Mouse (Mus musculus): ENCODE data around the gene Supt6.

The Supt6 gene

GRCm38 (mm10) chr11:78167257-78167959 is 78.4 kb downstream of the Supt6 start:
- DNase-seq (ENCODE audit: low read depth, low spot score): no peak

DNA sequence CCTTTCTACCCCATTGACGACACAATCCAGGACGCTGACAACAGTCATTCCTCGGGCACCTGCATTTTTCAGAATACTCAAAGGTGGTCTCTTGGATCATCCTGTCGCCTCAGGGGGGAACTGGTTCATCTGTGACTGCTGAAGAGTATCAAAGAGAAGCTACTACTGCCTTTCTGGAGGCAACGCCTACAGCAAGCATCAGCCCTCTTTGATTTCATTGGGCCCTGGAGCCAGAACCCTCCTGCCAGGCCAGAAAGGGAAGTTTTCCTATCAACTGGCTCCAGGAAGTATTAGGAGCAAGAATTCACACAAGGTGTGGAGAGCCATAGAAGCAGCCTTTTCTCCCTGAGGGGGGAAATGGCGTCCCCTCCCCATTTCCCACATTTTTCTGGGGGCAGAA is 79.1 kb downstream of the Supt6 start:
- DNase-seq (ENCODE audit: low read depth, low spot score): no peak

DNA sequence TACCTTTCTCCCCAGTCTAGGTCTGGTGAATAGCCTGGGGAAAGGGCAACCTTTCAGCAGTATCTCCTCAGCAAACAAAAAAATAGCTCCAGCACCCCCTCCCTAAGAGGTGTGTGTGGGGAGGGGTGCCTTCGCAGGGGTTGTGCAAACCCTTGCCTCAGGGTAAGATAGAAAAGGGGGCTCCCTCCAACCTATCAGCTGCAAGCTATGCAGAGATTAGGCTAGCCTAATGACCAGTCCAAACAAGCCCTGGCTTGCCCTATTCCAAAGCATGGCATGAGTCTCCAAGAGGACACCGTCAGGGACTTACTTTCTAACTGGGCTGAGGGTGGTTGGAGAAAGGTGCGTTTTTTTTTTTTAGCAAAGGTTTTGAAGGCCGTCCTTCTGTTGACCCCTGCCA is 79.6 kb downstream of the Supt6 start:
- DNase-seq (ENCODE audit: low read depth, low spot score): no peak

- no peak for DNase-seq (ENCODE audit: low read depth, low spot score)
Observed at GRCm38 (mm10) chr11:78165761-78166109, 80.1 kb downstream of the Supt6 start.

- peak; percentile 82 for DNase-seq (ENCODE audit: low read depth, low spot score)
Observed at GRCm38 (mm10) chr11:78164924-78165760, 80.6 kb downstream of the Supt6 start, which contains the start of gene Traf4. Gene Traf4 (minus strand): TSS chr11:78165589.

- DNase-seq (ENCODE audit: low read depth, low spot score): no peak
Observed at GRCm38 (mm10) chr11:78164604-78164923, 81.2 kb downstream of the Supt6 start.

- peak; percentile 58 for DNase-seq (ENCODE audit: low read depth, low spot score)
Observed at GRCm38 (mm10) chr11:78163681-78164603, 81.8 kb downstream of the Supt6 start.

DNA sequence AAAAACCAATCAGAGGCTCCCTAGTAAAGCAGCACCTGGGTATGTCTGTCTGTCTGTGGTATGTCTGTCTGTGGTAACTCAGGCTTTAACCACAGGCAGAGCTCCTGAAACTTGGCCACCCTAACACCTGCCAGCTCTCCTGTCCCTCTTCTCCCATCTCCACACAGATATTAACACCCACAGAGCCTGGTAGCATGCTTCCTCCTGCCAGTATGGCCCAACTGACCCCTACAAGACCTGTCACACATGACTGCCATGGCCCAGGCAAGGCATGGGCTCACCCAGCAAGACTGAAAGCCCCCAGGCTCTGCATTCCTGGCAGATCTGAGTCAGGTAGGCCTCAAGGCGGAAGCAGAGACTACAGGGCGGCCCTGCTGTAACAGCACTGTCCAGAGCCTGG is 82.7 kb downstream of the Supt6 start:
- no peak for DNase-seq (ENCODE audit: low read depth, low spot score)

DNA sequence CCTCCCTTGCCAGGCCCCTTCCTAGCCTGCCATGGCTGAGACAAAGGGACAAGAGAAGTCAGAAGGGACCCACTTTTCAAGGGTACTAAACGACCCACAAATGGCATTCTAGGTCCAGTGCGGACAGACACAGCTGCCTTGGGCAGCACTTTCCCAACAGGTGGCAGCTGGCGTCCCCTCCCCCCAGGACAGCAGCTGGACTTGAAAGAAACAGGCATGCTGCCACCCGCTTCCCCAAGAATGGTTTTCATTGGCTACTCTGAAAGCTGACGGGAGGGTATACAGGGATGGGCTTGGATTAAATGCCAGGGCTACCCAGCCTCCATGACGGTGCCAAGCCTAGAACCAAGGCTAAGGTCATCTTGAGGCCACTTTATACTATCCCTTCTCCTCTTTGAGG is 83.3 kb downstream of the Supt6 start:
- DNase-seq (ENCODE audit: low read depth, low spot score): peak; percentile 65

- DNase-seq (ENCODE audit: low read depth, low spot score): peak; percentile 43
Observed at GRCm38 (mm10) chr11:78161968-78162367, 83.8 kb downstream of the Supt6 start.

- DNase-seq (ENCODE audit: low read depth, low spot score): no peak
Observed at GRCm38 (mm10) chr11:78161169-78161568, 84.6 kb downstream of the Supt6 start.

DNA sequence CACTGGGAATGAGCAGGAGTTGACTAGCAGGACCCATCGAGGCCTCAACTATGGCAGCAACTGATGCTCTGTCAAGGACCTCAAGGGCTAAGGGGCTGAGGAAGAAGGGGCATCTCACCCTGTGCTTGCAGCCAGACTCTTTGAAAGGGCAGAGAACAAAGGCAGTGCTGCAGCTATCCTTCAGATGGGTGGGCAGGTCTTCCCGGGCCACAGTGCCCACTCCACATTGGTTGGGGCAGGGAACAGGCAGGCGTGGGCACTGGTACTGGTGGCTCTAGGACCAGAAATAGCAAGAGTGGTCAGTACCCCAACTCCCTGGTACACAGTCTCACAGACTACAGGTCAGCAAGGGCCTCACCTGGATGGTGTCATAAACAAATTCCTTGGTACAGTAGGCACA is 85.1 kb downstream of the Supt6 start:
- DNase-seq (ENCODE audit: low read depth, low spot score): no peak

GRCm38 (mm10) chr11:78160171-78160570 is 85.6 kb downstream of the Supt6 start:
- no peak for DNase-seq (ENCODE audit: low read depth, low spot score)

DNA sequence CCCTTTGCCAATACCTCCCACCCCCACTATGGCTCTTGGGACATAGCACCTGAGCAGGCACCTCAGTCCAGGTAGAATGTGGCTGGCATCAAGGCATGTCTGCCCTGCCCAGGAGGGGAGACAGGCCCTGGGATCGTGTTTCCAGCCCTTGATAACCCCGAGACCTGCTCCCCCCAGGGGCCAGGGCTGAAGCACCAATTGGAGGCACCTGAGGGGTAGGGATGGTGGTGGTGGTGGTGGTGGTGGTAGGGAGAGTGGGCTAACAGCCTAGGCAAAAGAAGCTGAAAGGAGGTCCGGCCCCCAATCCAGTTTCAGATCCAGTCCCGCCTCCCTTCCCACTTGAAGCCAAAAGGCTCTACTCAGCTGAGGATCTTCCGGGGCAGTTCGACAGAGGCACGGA is 86.2 kb downstream of the Supt6 start:
- no peak for DNase-seq (ENCODE audit: low read depth, low spot score)

- peak; percentile 96 for DNase-seq (ENCODE audit: low read depth, low spot score)
Observed at GRCm38 (mm10) chr11:78159096-78159495, 86.7 kb downstream of the Supt6 start.

All from brain, adult 2 months (tissue).